Mouse (Mus musculus): ENCODE measurements around the gene Liph.

- TF ChIP-seq CTCF (conservative IDR thresholded peaks at IDR 0.05; ENCODE audit: low read length) (no peak), POU5F1 (IDR thresholded peaks at IDR 0.05; ENCODE audit: borderline replicate concordance, low read length) (no peak)
Measured at GRCm38 (mm10) chr16:22038554-22038953, 43.1 kb upstream of the Liph start.

All from E14TG2a.4 (cell line).